Mouse (Mus musculus) kidney, adult 11 months (tissue): Measurements from ENCODE around the gene Nprl2.
"Not testable (repeated sequence)": the region's sequence is repeated elsewhere in the genome, so short reads cannot be mapped to it uniquely, and the experiment has no call there.

ENCODE experiments used
- DNase-seq: peaks from one replicate; pipeline ENCODE4 v3.0.0; 2022

The Nprl2 gene

DNA sequence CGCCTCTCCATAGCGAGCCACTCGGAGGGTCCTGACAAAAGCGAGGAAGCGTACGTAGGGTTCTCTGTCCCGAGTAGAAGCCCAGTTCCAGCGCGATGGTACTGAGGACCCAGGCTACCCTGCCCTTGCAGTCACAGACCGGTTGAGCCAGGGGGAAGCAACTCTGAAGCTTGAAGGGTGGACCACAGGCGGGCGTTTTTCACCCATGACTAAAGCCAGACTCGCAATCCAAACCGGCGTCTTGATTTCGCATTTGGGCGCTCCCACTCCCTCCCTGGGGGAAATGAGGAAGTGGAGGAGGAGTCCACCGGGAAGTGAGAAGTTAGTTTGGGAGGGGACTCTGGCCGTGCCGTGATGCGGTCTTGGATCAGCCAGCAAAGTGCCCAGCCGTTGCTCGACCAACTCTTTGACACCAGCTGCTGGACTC is 13.0 kb downstream of the Nprl2 start:
- DNase-seq: peak; percentile 70

DNA sequence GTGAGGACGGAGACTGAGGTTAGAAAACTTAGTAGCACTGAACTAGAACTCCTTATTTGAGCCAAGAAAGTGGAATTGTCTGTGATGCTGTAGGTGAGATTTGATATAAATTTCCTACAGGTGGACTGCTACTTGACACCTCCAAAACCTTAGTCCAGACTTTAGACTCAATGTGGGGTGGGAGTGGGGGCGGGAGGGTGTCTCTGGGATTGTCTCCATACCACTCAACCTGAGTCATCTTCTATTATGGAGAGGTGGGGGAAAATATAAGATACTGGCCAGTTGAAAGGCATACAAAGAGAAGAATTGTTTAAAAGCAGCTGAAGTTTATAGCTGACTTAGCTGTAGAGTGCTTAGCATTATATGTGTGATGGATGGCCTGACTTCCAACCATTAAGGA is 13.7 kb downstream of the Nprl2 start:
- no peak for DNase-seq

DNA sequence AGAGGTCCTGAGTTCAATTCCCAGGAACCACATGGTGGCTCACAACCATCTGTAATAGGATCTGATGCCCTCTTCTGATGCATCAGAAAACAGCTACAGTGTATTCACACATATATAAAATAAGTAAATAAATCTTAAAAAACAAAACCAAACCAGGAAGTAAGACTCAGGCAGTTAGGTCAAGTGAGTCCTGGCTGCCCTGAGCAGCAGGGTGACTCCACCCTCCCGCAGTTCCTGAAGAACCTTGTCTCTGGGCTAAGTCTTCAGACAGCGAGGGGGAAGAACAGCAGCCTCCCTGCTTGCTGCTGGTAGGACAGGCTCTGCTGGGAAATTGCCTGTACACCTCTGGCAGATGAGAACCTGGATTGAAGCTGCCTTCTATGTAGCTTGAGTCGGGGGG is 14.3 kb downstream of the Nprl2 start:
- no peak for DNase-seq

DNA sequence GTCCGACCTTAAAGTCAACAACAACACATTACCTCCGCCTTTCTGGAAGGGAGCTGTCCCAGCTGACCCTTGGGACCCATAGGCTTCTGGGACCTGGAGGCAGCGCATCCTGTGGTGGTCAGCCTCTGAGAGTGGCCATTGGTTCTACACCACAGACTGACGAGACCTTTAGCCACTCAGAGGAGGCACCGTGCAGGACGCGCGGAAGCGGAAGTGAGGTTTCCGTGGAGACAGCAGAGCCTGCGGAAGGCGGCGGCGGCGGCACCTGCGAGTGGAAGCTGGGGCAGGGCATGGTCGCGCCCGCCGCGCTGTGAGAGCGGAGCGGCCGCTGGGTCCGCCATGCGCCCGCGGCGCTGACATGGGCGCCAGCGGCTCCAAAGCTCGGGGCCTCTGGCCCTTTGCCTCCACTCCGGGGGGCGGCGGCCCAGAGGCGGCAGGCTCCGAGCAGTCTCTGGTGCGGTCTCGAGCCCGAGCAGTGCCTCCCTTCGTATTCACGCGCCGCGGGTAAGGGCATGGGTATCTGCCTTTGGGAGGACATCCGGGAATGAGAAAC is 21.1 kb downstream of the Nprl2 start, which contains the start of gene Tusc2:
TSS of gene Tusc2 (plus strand) at position 227 of the 553 bp plus-strand sequence.
- DNase-seq: peak; percentile 97

DNA sequence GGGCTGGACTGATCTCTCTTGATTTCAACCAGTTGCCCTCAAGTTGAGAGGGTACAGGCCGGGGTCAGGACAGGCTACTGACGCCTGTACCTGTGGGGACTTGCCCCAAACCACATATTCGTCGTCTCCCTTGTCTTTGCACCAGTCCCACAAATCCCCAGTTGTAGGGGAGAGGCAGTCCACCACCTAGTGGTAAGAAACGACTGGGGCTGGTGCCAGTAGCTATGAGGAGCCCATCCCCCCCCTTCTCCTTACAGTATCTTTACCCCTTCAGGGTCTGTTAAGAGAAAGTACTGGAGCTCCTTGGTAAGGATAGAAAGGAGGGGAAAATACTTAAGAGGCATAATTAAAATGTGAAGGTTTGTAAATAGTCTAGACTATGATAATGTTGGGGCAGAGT is 23.5 kb downstream of the Nprl2 start:
- not testable (repeated sequence) for DNase-seq

DNA sequence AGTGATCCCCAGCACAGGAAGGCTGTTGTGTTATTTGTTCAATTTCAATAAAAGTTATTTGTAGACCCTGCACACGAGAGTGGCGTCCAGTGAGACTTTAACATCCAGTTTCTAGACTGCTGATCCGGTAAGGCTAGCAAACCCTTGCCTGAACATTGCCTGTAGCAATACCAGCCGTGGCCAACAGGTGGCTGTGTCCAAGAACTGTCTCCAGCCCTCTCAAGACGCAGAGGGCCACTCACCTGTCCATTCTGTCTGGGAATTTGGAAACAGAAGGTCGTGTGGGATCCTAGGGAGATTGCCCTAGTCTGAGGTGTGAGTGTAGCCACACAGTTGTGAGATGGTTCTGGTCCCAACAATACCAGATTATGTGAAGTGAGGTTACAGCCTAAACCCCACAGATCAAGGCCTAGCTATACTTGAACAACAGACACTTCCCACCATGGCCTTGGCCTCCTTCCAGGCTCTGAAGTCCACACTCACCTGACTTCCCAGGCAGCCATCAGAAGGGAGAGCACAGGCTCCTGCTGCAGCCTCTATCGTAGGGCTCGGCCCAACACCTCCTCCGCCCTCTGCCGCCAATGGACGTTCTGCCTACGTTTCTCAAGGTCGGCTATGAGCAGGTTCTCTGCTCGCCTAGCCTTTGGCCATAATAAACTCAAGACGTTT is 24.1 kb downstream of the Nprl2 start:
- peak; percentile 90 for DNase-seq

DNA sequence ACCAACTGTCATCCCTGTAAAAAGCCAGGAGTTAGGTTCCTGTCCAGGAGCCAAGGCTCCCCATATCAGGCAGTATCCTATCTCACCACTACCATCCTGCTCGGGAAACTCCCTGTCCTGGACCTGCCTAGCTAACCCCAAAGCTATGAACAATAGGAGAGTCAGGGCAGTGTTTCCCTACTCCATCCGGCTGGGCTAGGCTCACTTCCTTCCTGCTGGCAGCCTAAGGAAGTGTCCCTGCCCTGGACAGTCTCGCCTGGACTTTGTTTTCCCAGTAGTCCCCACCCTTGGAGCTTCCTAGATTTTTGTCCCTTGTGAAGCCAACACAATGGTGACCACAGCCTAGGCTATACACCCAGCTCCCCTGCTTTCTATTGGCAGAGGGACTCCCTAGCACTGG is 24.8 kb downstream of the Nprl2 start:
- peak; percentile 83 for DNase-seq

DNA sequence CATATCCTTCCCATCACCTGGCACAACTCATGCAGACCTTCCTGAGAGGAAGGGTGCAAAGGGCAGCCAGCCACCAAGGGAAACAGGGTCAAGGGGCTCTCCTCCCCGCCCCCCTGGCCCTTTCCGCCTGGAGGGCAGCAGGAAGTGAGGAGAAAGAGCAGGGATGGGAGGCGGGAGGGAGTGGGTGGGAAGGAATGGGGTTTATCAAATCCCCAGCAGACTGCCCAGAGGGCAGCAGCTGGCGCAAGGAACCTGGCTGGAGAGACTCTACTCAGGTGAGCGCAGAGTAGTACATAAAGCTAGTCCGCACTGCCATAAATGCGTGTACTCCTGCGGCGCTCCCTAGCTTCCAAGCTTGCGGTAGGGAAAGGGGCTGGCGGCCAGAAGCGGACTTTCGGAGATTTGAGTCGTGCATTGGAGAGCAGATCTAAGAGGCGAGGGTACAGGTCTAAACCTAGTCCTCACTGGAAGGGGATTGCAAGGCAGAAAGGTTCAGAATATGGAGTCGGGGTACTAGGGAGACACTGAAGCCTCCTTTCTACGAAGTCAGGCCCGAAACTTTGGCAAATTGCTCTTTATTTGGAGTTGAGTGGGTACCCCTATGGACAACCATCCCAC is 25.8 kb downstream of the Nprl2 start, which contains the start of gene Hyal2:
TSS of gene Hyal2 (plus strand) at position 244 of the 618 bp plus-strand sequence.
- DNase-seq: peak; percentile 90

DNA sequence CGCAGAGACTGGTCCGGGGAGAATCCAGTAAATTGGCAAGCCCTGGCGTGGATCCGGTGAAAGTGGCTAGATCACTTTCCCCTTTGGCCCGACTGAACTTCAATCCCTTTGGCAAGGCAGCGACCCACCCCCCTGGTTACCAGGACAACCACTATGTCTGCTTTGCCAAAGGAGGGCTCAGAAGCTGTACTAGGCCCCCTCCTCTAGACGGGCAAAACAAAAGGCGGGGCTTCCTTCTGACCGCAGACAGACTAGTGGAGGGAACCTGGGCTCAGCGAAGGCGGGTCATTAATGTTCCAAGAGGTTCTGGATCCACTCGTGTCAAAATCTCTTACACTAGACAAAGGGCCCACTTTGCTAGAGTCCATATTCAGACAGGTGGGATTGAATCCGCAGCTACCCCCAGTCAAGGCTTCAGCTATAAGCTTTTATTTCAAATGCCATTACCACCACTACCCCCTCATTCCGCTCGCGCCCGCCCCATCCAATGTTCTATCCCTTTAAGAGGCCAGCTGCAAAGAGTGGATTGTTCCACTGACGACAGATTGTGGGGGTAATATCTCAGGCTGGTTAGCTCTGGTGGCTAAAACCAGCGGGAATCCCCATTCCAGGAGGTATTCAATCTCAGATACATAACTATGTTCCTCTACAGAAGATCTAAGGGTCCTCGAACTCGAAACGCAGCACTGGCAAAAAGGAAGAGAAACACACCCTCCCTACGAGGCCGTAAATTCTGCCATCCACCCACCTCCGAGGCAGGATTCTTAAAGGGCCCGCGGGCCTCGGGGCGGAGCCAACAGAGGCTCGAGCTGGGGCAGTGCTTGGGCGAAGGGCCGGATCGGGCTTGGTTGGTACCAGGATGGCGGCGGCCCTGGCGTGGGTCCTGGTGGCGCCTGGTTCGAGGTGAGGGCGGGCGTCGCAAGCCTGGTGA is 26.6 kb downstream of the Nprl2 start:
- DNase-seq: peak; percentile 90

DNA sequence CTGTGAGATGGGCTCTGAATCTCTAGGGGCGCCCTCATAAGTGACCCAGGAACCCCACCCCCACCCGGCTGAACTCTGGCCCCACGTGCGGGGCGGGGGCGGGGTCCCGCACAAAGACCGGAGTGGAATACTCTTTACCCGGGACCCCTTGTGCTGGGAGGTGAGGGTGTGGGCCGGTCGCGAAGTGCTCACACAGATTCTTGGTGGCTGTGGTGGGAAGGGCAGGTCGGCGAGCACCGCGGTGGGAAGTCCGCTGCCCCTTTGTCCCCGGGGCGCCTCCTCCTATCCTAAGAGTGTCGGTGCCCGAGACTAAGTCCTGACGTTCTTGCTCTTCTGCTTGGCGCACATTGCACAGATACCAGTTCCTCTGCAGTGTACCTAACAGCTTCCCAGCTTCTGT is 27.2 kb downstream of the Nprl2 start:
- DNase-seq: no peak

DNA sequence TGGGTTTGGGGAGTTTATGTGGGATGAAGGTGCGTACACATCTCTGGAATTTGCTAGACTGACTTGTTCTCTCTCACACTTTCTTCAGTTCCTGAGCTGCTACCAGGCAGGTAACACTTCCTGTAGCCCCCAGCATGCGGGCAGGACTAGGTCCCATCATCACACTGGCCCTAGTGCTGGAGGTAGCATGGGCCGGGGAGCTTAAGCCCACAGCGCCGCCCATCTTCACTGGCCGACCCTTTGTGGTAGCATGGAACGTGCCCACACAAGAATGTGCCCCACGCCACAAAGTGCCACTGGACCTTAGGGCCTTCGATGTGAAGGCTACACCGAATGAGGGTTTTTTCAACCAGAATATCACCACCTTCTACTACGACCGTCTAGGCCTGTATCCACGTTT is 28.0 kb downstream of the Nprl2 start:
- DNase-seq: no peak

DNA sequence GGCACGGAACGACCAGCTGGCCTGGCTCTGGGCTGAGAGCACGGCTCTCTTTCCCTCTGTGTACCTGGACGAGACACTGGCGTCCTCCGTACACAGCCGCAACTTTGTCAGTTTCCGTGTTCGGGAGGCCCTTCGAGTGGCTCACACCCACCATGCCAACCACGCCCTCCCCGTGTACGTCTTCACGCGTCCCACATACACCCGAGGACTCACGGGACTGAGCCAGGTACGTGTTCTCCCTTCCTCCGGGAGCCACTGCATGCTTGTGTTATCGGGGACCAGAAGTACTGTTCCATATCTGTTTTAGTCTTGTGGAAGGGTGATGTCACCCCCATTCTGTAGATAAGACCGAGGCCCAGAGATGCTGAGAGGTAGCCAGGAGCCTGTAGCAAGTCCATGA is 28.8 kb downstream of the Nprl2 start:
- no peak for DNase-seq

DNA sequence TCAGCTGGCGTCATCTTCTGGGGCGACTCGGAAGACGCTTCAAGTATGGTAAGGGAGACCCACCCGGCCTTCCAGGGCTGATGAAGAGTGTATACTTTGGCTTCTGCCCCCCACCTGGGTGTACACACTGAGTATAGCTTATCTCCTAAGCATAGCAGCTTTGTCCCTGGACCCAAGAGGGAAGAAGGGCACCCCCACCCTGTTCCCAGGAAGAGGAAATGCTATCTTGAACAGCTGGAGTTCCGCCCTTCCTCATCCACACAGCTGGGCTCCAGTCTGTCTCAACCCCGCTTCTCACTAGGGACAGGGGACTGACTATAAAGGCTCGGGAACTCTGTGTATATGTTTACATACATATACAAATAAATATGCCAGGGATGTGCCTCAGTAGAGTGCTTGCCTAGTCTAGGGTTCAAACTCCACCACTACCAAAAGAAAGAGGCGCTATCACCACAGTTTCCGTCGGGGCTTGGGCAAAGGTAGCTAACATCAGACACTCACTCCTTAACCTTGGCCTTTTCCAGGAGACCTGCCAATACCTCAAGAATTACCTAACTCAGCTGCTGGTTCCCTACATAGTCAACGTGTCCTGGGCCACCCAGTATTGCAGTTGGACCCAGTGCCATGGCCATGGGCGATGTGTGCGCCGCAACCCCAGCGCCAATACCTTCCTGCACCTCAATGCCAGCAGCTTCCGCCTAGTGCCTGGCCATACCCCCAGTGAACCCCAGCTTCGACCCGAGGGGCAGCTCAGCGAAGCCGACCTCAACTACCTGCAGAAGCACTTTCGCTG is 29.7 kb downstream of the Nprl2 start:
- DNase-seq: peak; percentile 60

DNA sequence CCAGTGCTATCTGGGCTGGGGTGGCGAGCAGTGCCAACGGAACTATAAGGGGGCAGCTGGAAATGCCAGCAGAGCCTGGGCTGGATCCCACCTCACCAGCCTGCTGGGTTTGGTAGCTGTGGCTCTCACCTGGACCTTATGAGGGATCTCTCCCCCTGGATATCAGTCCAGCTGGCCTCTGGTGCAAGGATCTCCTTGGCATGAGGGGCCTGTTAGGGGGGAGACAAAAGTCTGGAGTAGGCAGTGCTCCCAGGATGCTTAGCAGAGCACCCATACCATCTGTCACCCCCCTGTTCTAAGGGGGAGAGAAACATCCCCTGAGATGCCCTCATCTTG is 30.3 kb downstream of the Nprl2 start:
- no peak for DNase-seq

DNA sequence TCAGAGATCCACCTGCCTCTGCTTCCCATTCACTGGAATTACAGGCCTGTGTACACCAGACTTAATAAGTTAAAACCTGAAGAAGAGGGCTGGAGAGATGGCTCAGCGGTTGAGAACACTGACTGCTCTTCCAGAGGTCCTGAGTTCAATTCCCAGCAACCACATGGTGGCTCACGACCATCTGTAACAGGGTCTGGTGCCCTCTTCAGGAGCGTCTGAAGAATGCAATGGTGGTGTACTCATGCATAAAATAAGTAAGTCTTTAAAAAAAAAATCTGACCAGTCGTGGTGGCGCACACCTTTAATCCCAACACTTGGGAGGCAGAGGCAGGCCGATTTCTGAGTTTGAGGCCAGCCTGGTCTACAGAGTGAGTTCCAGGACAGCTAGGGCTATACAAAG is 31.7 kb downstream of the Nprl2 start:
- not testable (repeated sequence) for DNase-seq

DNA sequence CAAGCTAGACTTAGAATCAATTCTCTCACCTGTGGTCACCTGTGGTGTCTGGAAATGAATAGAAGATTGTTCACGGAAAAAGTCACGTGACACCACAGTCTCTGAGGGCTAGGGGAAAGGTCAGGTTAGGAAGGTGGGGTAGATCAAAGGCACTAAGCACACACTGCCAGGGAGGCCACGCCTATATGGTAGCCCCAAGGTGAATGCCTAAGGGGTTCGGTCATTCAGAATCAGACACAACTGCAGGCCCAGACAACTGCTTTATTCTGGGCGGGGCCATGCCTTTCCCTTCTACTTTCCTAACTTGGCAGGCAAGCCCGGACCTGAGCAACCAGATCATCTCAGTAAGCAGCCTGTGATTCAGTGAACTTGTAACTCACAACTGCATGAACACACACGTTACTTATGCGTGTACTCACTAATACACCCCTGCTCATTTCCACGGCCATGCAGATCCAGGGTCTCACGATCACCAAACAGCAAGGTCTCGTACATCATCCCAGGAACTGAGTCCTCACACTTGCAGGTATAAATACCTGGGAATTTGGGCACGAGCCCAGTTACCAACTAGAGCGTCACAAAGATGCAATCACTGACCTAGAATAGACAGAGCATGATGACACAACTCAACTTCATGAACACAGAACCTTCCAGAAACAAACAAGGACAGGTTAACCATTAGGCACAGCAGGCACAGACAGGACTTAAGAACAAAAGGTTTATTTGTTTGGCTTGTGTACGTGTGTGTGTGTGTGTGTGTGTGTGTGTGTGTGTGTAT is 33.7 kb downstream of the Nprl2 start:
- peak; percentile 63 for DNase-seq

DNA sequence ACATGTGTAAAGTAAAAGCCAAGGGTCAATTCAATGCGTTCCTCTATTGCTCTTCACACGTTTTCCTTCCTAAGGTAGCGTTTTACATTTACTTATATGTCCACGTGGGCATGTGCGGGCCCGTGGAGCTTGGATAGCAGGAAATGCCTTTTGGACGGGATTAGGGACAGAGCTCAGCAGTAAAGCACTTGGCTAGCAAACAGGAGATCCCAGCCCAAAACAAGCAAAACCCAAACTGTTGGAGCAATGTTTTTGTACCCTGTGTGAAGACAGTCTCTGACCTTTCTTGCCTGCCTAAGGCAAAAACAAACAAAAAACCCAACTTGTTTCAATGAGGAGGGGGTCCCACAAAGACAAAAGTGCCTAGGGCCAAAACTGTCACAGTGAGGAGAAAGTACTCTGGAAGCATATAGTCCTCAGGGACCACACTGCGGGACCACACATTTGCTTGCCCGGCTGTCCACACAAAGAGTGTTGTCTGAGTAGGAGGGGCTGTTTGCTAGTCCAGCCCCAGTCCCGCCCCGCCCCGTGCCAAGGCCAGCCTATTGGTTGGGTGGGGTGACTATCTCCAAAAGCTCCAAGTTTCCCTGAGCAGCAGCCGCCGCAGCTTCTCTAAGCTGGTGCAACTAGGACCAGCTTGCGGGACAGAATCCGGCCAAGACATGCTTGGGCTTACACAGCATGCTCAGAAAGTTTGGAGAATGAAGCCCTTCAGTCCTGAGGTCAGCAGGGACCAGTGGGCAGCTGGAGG is 34.5 kb downstream of the Nprl2 start, which contains the start of gene Hyal1:
TSS of gene Hyal1 (plus strand) at position 571 of the 751 bp plus-strand sequence.
- peak; percentile 82 for DNase-seq

DNA sequence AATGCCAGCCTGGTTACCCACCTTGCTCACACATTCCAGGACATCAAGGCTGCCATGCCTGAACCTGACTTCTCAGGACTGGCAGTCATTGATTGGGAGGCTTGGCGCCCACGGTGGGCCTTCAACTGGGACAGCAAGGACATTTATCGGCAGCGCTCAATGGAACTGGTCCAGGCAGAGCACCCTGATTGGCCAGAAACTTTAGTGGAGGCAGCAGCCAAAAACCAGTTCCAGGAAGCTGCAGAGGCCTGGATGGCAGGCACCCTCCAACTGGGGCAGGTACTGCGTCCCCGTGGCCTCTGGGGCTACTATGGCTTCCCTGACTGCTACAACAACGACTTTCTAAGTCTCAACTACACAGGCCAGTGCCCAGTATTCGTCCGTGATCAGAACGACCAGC is 35.8 kb downstream of the Nprl2 start:
- DNase-seq: no peak

DNA sequence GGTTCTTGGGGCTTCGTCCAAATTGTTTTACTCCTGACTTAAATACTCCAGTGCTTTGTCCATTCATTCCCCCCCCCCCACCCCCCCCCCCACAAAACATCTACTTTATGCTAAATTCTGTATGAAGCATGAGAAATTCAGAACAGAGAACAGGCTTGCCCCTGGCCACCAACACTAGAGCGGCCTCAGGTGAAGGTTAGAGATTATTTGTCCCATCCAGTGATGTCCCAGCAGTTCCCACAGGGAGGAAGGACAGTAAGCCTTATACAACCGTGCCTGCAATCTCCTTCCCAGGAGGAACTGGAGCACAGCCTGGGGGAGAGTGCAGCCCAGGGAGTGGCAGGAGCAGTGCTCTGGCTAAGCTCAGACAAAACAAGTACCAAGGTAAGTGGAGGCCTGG is 36.6 kb downstream of the Nprl2 start, which contains the start of gene Naa80:
TSS of gene Naa80 (plus strand) at position 301 of the 400 bp plus-strand sequence.
- DNase-seq: no peak

DNA sequence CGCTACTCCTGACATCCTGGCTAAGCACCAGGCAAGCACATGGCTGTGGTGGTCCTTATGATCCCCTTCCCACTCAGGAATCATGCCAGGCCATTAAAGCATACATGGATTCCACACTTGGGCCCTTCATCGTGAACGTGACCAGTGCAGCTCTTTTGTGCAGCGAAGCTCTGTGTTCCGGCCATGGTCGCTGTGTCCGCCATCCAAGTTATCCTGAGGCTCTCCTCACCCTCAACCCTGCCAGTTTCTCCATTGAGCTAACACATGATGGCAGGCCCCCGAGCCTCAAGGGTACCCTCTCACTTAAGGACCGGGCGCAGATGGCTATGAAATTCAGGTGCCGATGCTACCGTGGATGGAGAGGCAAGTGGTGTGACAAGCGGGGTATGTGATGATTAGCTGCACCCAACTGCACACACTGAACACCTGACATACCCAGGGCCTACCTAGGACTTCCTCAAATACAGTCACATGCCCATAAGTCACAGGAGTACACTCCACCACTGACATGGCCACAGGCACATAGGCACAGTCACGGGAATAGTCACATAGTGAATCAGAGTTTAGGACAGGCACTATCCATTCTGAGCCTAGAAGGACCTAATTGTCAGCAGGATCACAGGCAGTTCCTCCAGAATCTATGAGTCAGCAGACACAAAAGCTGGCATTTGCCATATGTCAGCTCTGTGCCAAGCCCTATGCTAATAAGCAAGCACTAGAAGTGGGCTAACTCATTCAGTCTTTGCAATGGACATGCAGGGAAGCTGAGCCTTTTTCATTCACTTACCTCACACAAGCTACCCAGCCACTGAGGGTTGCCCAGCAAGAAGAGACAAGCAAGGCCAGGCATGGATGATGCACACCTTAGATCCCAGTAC is 37.2 kb downstream of the Nprl2 start:
- no peak for DNase-seq
